Mouse (Mus musculus): Measurements from ENCODE around the gene Ndufaf2. TPM values are rescaled to one million over a fixed set of nuclear protein-coding genes. Genes with fewer than 3 reads are reported as not detected.

Ndufaf2 gene
- polyA plus RNA-seq, 1 experiment, result 49.3 TPM

DNA sequence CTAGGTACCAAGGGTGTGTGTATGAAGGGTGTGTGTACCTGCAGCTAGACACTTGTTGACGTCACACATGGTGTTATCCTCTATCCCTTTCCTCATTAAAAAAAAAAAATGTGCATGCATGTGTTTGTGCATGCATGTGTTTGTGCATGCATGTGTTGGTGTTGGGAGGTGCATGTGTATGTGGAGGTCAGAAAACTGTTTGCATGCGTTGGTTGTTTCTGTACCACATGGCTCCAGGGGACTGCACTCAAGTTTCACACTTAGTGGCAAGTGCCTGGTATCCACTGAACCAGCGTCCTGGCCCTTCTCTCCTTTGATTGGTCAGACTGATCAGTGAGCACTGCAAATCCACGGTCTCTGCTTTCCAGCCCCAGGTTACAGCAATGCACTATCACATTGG, 71.7 kb downstream of the Ndufaf2 start:
- TF ChIP-seq POLR2A (IDR thresholded peaks at IDR 0.05; ENCODE audit: control insufficient read depth, low read depth, low read length), result no peak
- TF ChIP-seq CTCF (IDR thresholded peaks at IDR 0.05; ENCODE audit: control insufficient read depth, insufficient read depth, insufficient replicate concordance, low read depth, low read length), result no peak
- Histone ChIP-seq H3K4me3 (ENCODE audit: control insufficient read depth, low read depth, low read length) (no peak overlapping the region), H3K27me3 (ENCODE audit: control insufficient read depth, insufficient read depth, low read length) (no peaks in the 10 kb centered on the region)

GRCm38 (mm10) chr13:108086036-108086435, 72.4 kb downstream of the Ndufaf2 start:
- Histone ChIP-seq H3K27me3 (ENCODE audit: control insufficient read depth, insufficient read depth, low read length) (no peaks in the 10 kb centered on the region), H3K4me3 (ENCODE audit: control insufficient read depth, low read depth, low read length) (no peak overlapping the region), H3K27ac (ENCODE audit: control insufficient read depth, insufficient read depth, low read depth, low read length) (no peak overlapping the region), H3K36me3 (ENCODE audit: control insufficient read depth, insufficient read depth, low read length) (no peaks in the 10 kb centered on the region), H3K4me1 (ENCODE audit: control insufficient read depth, insufficient read depth, low read length) (no peaks in the 10 kb centered on the region)
- no peak for TF ChIP-seq CTCF (IDR thresholded peaks at IDR 0.05; ENCODE audit: control insufficient read depth, insufficient read depth, insufficient replicate concordance, low read depth, low read length)
- no peak for TF ChIP-seq POLR2A (IDR thresholded peaks at IDR 0.05; ENCODE audit: control insufficient read depth, low read depth, low read length)

More for the DNA sequence above, 71.7 kb downstream of the Ndufaf2 start:
- Histone ChIP-seq H3K36me3 (ENCODE audit: control insufficient read depth, insufficient read depth, low read length) (no peaks in the 10 kb centered on the region), H3K4me1 (ENCODE audit: control insufficient read depth, insufficient read depth, low read length) (no peaks in the 10 kb centered on the region), H3K27ac (ENCODE audit: control insufficient read depth, insufficient read depth, low read depth, low read length) (no peak overlapping the region)

DNA sequence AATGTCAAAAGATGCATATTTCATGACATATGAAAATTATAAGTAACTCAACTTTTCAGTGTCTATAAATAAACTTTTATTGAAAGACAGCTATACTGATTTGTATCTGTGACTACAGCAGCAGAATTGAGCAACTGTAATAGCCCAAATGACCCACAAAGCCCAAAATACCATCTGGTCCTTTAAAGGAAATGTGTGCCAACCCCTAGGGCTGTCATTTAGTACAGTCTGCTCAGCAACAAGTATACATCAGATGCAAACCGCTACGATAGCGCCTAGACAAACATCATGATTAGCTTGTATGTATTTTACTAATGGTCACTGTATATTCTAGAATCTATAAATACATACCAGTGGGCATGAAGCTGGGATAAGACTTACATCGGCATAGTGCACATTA, 74.3 kb downstream of the Ndufaf2 start:
- Histone ChIP-seq H3K4me1 (ENCODE audit: control insufficient read depth, insufficient read depth, low read length) (no peaks in the 10 kb centered on the region), H3K36me3 (ENCODE audit: control insufficient read depth, insufficient read depth, low read length) (no peaks in the 10 kb centered on the region), H3K27ac (ENCODE audit: control insufficient read depth, insufficient read depth, low read depth, low read length) (no peak overlapping the region), H3K27me3 (ENCODE audit: control insufficient read depth, insufficient read depth, low read length) (no peaks in the 10 kb centered on the region), H3K4me3 (ENCODE audit: control insufficient read depth, low read depth, low read length) (no peak overlapping the region)
- TF ChIP-seq POLR2A (IDR thresholded peaks at IDR 0.05; ENCODE audit: control insufficient read depth, low read depth, low read length) (no peak), CTCF (IDR thresholded peaks at IDR 0.05; ENCODE audit: control insufficient read depth, insufficient read depth, insufficient replicate concordance, low read depth, low read length) (no peak)

DNA sequence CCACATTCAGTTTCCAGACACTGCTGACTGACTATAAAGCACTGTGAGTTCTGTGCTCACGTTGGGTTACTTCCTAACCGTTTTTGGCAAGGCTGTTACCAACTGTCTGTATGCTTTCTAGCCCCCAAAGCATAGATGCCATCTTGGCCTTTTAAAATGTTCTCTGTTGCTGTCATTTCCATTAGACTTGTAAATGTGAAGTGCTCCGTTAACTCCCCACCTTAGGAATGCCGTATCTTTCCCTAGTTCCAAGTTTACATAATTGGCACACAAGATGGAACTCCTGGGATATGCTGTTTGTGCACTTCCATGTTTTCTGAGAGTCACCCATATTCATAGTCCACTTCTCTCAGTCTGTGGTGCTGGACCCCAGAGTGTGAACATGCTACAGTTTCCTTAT, 80.5 kb downstream of the Ndufaf2 start:
- no peak overlapping the region for H3K27ac ChIP-seq (ENCODE audit: control insufficient read depth, insufficient read depth, low read depth, low read length)
- no peak for TF ChIP-seq CTCF (IDR thresholded peaks at IDR 0.05; ENCODE audit: control insufficient read depth, insufficient read depth, insufficient replicate concordance, low read depth, low read length)
- TF ChIP-seq POLR2A (IDR thresholded peaks at IDR 0.05; ENCODE audit: control insufficient read depth, low read depth, low read length), result no peak
- H3K27me3 ChIP-seq (ENCODE audit: control insufficient read depth, insufficient read depth, low read length), result no peaks in the 10 kb centered on the region
- no peaks in the 10 kb centered on the region for H3K4me1 ChIP-seq (ENCODE audit: control insufficient read depth, insufficient read depth, low read length)
- H3K36me3 ChIP-seq (ENCODE audit: control insufficient read depth, insufficient read depth, low read length), result no peaks in the 10 kb centered on the region
- H3K4me3 ChIP-seq (ENCODE audit: control insufficient read depth, low read depth, low read length), result no peak overlapping the region

DNA sequence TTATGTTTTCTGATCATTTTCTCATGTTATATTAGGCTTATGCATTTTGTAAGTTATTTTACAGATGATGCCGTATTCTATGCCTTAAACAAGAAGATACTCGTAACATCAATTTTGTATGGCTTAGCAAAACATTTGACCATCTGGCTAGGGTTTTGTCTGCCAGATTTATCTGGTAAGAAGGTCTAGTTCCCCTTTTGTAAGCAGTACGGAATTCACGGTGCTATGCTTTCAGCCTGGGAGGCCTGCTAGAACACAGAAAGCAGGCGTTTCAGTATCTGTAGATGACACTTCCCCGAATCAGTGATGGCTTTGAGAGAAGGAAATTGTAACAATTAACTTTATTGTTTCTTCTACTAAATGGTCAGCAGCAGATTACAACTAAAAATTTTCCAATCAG, 80.9 kb downstream of the Ndufaf2 start:
- H3K36me3 ChIP-seq (ENCODE audit: control insufficient read depth, insufficient read depth, low read length), result no peaks in the 10 kb centered on the region
- H3K4me3 ChIP-seq (ENCODE audit: control insufficient read depth, low read depth, low read length), result no peak overlapping the region
- H3K4me1 ChIP-seq (ENCODE audit: control insufficient read depth, insufficient read depth, low read length), result no peaks in the 10 kb centered on the region
- TF ChIP-seq CTCF (IDR thresholded peaks at IDR 0.05; ENCODE audit: control insufficient read depth, insufficient read depth, insufficient replicate concordance, low read depth, low read length) (no peak), POLR2A (IDR thresholded peaks at IDR 0.05; ENCODE audit: control insufficient read depth, low read depth, low read length) (no peak)
- H3K27ac ChIP-seq (ENCODE audit: control insufficient read depth, insufficient read depth, low read depth, low read length), result no peak overlapping the region
- no peaks in the 10 kb centered on the region for H3K27me3 ChIP-seq (ENCODE audit: control insufficient read depth, insufficient read depth, low read length)

GRCm38 (mm10) chr13:108070171-108070570, 88.3 kb downstream of the Ndufaf2 start:
- H3K27ac ChIP-seq (ENCODE audit: control insufficient read depth, insufficient read depth, low read depth, low read length), result no peak overlapping the region
- H3K4me1 ChIP-seq (ENCODE audit: control insufficient read depth, insufficient read depth, low read length), result no peaks in the 10 kb centered on the region
- no peak for TF ChIP-seq POLR2A (IDR thresholded peaks at IDR 0.05; ENCODE audit: control insufficient read depth, low read depth, low read length)
- no peak for TF ChIP-seq CTCF (IDR thresholded peaks at IDR 0.05; ENCODE audit: control insufficient read depth, insufficient read depth, insufficient replicate concordance, low read depth, low read length)
- no peaks in the 10 kb centered on the region for H3K27me3 ChIP-seq (ENCODE audit: control insufficient read depth, insufficient read depth, low read length)
- no peak overlapping the region for H3K4me3 ChIP-seq (ENCODE audit: control insufficient read depth, low read depth, low read length)
- H3K36me3 ChIP-seq (ENCODE audit: control insufficient read depth, insufficient read depth, low read length), result no peaks in the 10 kb centered on the region

DNA sequence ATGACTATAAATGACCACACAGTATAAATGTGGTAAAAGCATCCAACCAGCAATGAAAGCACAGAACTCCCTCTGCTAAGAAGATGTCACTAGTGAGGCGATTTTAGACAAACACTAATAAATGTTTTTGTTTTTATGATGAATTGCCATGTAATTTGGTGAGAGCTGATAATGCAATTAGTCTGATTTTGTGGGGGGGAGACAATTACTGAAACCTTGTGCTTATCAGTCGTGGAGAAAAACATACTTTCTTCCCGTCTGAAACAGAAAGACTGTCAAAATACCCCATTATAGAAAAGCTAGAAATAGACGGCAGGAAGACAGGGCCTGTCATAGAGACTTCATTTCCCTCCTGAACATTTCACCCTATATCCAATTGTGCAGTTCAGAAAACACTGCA, 89.3 kb downstream of the Ndufaf2 start:
- Histone ChIP-seq H3K27ac (ENCODE audit: control insufficient read depth, insufficient read depth, low read depth, low read length) (no peak overlapping the region), H3K4me1 (ENCODE audit: control insufficient read depth, insufficient read depth, low read length) (no peaks in the 10 kb centered on the region), H3K36me3 (ENCODE audit: control insufficient read depth, insufficient read depth, low read length) (no peaks in the 10 kb centered on the region), H3K27me3 (ENCODE audit: control insufficient read depth, insufficient read depth, low read length) (no peaks in the 10 kb centered on the region), H3K4me3 (ENCODE audit: control insufficient read depth, low read depth, low read length) (no peak overlapping the region)
- no peak for TF ChIP-seq CTCF (IDR thresholded peaks at IDR 0.05; ENCODE audit: control insufficient read depth, insufficient read depth, insufficient replicate concordance, low read depth, low read length)
- no peak for TF ChIP-seq POLR2A (IDR thresholded peaks at IDR 0.05; ENCODE audit: control insufficient read depth, low read depth, low read length)

GRCm38 (mm10) chr13:108066021-108066420, 92.4 kb downstream of the Ndufaf2 start:
- Histone ChIP-seq H3K36me3 (ENCODE audit: control insufficient read depth, insufficient read depth, low read length) (no peaks in the 10 kb centered on the region), H3K27me3 (ENCODE audit: control insufficient read depth, insufficient read depth, low read length) (no peaks in the 10 kb centered on the region), H3K4me3 (ENCODE audit: control insufficient read depth, low read depth, low read length) (no peak overlapping the region), H3K4me1 (ENCODE audit: control insufficient read depth, insufficient read depth, low read length) (no peaks in the 10 kb centered on the region), H3K27ac (ENCODE audit: control insufficient read depth, insufficient read depth, low read depth, low read length) (no peak overlapping the region)
- no peak for TF ChIP-seq POLR2A (IDR thresholded peaks at IDR 0.05; ENCODE audit: control insufficient read depth, low read depth, low read length)
- no peak for TF ChIP-seq CTCF (IDR thresholded peaks at IDR 0.05; ENCODE audit: control insufficient read depth, insufficient read depth, insufficient replicate concordance, low read depth, low read length)

All from testis, adult 2 months (tissue).